Mouse (Mus musculus) testis, adult 2 months (tissue): ENCODE data around the gene Ube3b.

ENCODE experiments used
- CTCF ChIP-seq: fragments of 200-500 bp; IDR thresholded peaks from 2 replicates; pipeline ENCODE4 v1.5.1; 2012; ENCODE audit warnings: low read depth, mild to moderate bottlenecking, inconsistent platforms, low read length, moderate library complexity; ENCODE audit not compliant: control insufficient read depth, insufficient read depth, insufficient replicate concordance
- POLR2A ChIP-seq: fragments of 200-500 bp; IDR thresholded peaks from 2 replicates; pipeline ENCODE4 v1.6.1; 2012; ENCODE audit warnings: low read depth, mild to moderate bottlenecking, inconsistent platforms, low read length, moderate library complexity; ENCODE audit not compliant: control insufficient read depth

- no peak for TF ChIP-seq POLR2A
- TF ChIP-seq CTCF: no peak
These were observed 36.4 kb downstream of the Ube3b start for GRCm38 (mm10) chr5:114416855-114417254.
